8 mouse cellular contexts compared by ENCODE assay signal in the genomic region with DNA sequence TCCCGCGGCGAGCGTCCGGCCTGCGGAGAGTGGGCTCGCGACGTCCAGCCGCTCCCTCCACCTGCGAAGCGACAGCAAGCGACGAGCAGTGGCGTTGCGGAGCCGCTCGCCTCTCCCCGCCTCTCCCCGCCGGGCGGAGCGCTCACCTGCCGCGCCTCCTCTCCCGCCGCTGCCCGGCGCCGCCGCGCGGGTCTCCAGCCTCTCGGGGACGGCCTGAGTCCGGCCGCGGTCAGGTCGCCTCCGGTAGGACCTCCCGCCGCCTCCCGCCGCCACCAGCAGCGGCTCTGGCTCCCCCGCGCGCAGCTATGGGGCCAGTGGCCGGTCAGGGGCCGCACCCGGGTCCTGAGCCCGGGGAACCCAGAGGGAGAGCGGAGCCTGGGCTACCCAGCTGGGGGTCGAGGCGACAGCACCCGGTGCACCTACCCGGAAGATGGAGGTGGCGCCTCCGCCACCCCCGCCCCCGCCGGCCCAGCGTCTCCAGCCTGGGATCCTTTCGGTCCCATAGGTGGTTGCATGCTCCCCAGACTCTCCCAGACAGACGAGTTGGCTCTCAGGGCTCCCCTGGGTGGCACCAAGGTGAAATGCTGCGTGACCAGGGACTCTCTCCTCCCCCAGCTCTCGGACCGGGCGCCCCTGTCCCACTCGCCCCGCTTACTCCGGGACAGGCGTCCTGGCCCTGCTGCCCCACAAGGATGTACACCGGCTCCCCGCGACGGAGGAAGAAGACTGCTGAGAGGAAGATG. TPM values are rescaled to one million over a fixed set of nuclear protein-coding genes. Genes with fewer than 3 reads are reported as not detected.
DNase-seq lines count a peak whose midpoint lies in the region; ATAC-seq and TF ChIP-seq lines count a peak whose summit lies in the region.

No protein-coding gene starts in this region.

- peak; percentile 39 for ATAC-seq in embryonic facial prominence, embryonic 14.5 days (ENCODE audit: low read depth)
- peak; percentile 65 for ATAC-seq in hindbrain, embryonic 14.5 days (ENCODE audit: low FRiP score)
- peak; percentile 28 for ATAC-seq in liver, embryonic 15.5 days (ENCODE audit: insufficient read depth)
- ATAC-seq in neural tube, embryonic 13.5 days (ENCODE audit: low read depth): peak; percentile 49

- no peaks in the 10 kb centered on the region for H3K9me3 ChIP-seq in embryonic facial prominence, embryonic 14.5 days (ENCODE audit: control insufficient read depth, low read length)
- H3K9me3 ChIP-seq in hindbrain, embryonic 14.5 days (ENCODE audit: control insufficient read depth, low read length): no peaks in the 10 kb centered on the region
- H3K9me3 ChIP-seq in liver, embryonic 15.5 days (replicated peaks): no peaks in the 10 kb centered on the region
- H3K9me3 ChIP-seq in neural tube, embryonic 13.5 days: no peaks in the 10 kb centered on the region

- no peak for TF ChIP-seq CTCF in gastrocnemius, adult 2 months (IDR thresholded peaks at IDR 0.05)

- H3K9ac ChIP-seq in embryonic facial prominence, embryonic 14.5 days (ENCODE audit: low read depth, low read length): peak overlapping the region; percentile 61
- H3K9ac ChIP-seq in hindbrain, embryonic 14.5 days: peak overlapping the region; percentile 51
- H3K9ac ChIP-seq in liver, embryonic 15.5 days: no peak overlapping the region
- peak overlapping the region; percentile 76 for H3K9ac ChIP-seq in neural tube, embryonic 13.5 days

- 1% methylated on average over 16 of the region's 77 CpGs for WGBS in embryonic facial prominence, embryonic 14.5 days
- under 1% methylated on average over 65 of the region's 77 CpGs for whole genome bisulfite sequencing in hindbrain, embryonic 14.5 days
- 1% methylated on average over 69 of the region's 77 CpGs for WGBS in liver, embryonic 15.5 days (ENCODE audit: insufficient replicate concordance)
- under 1% methylated on average over 49 of the region's 77 CpGs for WGBS in neural tube, embryonic 13.5 days

- no peaks in the 10 kb centered on the region for H3K4me1 ChIP-seq in embryonic facial prominence, embryonic 14.5 days (ENCODE audit: control insufficient read depth, insufficient read depth, low read length)
- H3K4me1 ChIP-seq in hindbrain, embryonic 14.5 days (replicated peaks; ENCODE audit: control insufficient read depth, insufficient read depth, low read length): 0 out of 2 replicates have a peak, but pooled peaks cover 10% of the 10 kb centered on the region
- peaks cover 16% of the 10 kb centered on the region for H3K4me1 ChIP-seq in liver, embryonic 15.5 days (replicated peaks)
- peaks cover 15% of the 10 kb centered on the region for H3K4me1 ChIP-seq in neural tube, embryonic 13.5 days (replicated peaks)

- peak; percentile 39 for DNase-seq in gastrocnemius, adult 2 months
- no peak for DNase-seq in gastrocnemius, postnatal 10 days
- DNase-seq in adrenal gland, postnatal 14 days: peak; percentile 53
- no peak for DNase-seq in embryonic facial prominence, embryonic 14.5 days (ENCODE audit: low spot score)
- DNase-seq in hindbrain, embryonic 14.5 days (ENCODE audit: low spot score): no peak
- DNase-seq in left cerebral cortex, postnatal 4 days: no peak

- peak overlapping the region; percentile 83 for H3K4me3 ChIP-seq in gastrocnemius, adult 2 months
- H3K4me3 ChIP-seq in embryonic facial prominence, embryonic 14.5 days (ENCODE audit: low read depth, low read length): peak overlapping the region; percentile 60
- peak overlapping the region; percentile 58 for H3K4me3 ChIP-seq in hindbrain, embryonic 14.5 days (replicated peaks; ENCODE audit: low read length)
- peak overlapping the region; percentile 55 for H3K4me3 ChIP-seq in liver, embryonic 15.5 days (replicated peaks)
- H3K4me3 ChIP-seq in neural tube, embryonic 13.5 days: peak overlapping the region; percentile 62

- H3K36me3 ChIP-seq in embryonic facial prominence, embryonic 14.5 days (ENCODE audit: control insufficient read depth, insufficient read depth, low read length): no peaks in the 10 kb centered on the region
- no peaks in the 10 kb centered on the region for H3K36me3 ChIP-seq in hindbrain, embryonic 14.5 days (replicated peaks; ENCODE audit: control insufficient read depth, insufficient read depth)
- H3K36me3 ChIP-seq in liver, embryonic 15.5 days (replicated peaks): no peaks in the 10 kb centered on the region
- H3K36me3 ChIP-seq in neural tube, embryonic 13.5 days: peaks cover 1% of the 10 kb centered on the region; the same call in 1 of the 2 replicates

- H3K27me3 ChIP-seq in embryonic facial prominence, embryonic 14.5 days (replicated peaks; ENCODE audit: control insufficient read depth, insufficient read depth, low read length): peaks cover 68% of the 10 kb centered on the region
- peaks cover 61% of the 10 kb centered on the region for H3K27me3 ChIP-seq in hindbrain, embryonic 14.5 days (ENCODE audit: control insufficient read depth, insufficient read depth, low read length)
- peaks cover 96% of the 10 kb centered on the region for H3K27me3 ChIP-seq in liver, embryonic 15.5 days
- H3K27me3 ChIP-seq in neural tube, embryonic 13.5 days: peaks cover 63% of the 10 kb centered on the region

- peak overlapping the region; percentile 100 for H3K4me2 ChIP-seq in embryonic facial prominence, embryonic 14.5 days (ENCODE audit: low read depth, low read length)
- peak overlapping the region; percentile 97 for H3K4me2 ChIP-seq in hindbrain, embryonic 14.5 days (replicated peaks)
- H3K4me2 ChIP-seq in liver, embryonic 15.5 days: peak overlapping the region; percentile 73
- peak overlapping the region; percentile 99 for H3K4me2 ChIP-seq in neural tube, embryonic 13.5 days

- intact Hi-C loops in gastrocnemius, adult 2 months (cut with DNase I): no loop called here
- intact Hi-C loops in left cerebral cortex, postnatal 4 days (cut with DNase I): no loop called here

- H3K27ac ChIP-seq in gastrocnemius, adult 2 months: no peak overlapping the region
- H3K27ac ChIP-seq in embryonic facial prominence, embryonic 14.5 days (replicated peaks; ENCODE audit: low read depth, low read length): no peak overlapping the region
- H3K27ac ChIP-seq in hindbrain, embryonic 14.5 days: no peak overlapping the region
- no peak overlapping the region for H3K27ac ChIP-seq in liver, embryonic 15.5 days (replicated peaks)
- no peak overlapping the region for H3K27ac ChIP-seq in neural tube, embryonic 13.5 days (replicated peaks)

RNA-seq across cellular contexts. Expression of a gene that starts 2.0 kb away (rescaled TPM):
- total RNA-seq in gastrocnemius, adult 2 months (2021): not detected
- not detected for total RNA-seq in gastrocnemius, postnatal 10 days (2021)
- total RNA-seq in adrenal gland, postnatal 14 days (2021): 0.86 and 1.1 TPM in 2 replicates
- polyA plus RNA-seq in embryonic facial prominence, embryonic 14.5 days (2014; fragmentation: Nextera tagmentation; extraction: Ambion mirVana): 0.14 and 0.29 TPM in 2 replicates
- polyA plus RNA-seq in hindbrain, embryonic 14.5 days (2014; fragmentation: Nextera tagmentation; extraction: Ambion mirVana): 1.6 and 2.7 TPM in 2 replicates
- 0.07 and 0.13 TPM in 2 replicates for polyA plus RNA-seq in liver, embryonic 15.5 days (2015; fragmentation: Nextera tagmentation; extraction: Ambion mirVana)
- polyA plus RNA-seq in neural tube, embryonic 13.5 days (2015; fragmentation: Nextera tagmentation; extraction: Ambion mirVana): 0.43 and 0.50 TPM in 2 replicates
- total RNA-seq in left cerebral cortex, postnatal 4 days (2021): 1 to 10 TPM; 1.3 to 2.3 TPM

RNA-seq across cellular contexts. Expression of a gene that starts 16.1 kb away (rescaled TPM):
- not detected for total RNA-seq in gastrocnemius, adult 2 months (2021)
- under 1 TPM; 0.18 to 0.26 TPM for total RNA-seq in gastrocnemius, postnatal 10 days (2021)
- total RNA-seq in adrenal gland, postnatal 14 days (2021): 10.2 and 11.2 TPM in 2 replicates
- polyA plus RNA-seq in embryonic facial prominence, embryonic 14.5 days (2014; fragmentation: Nextera tagmentation; extraction: Ambion mirVana): 0.84 and 1.2 TPM in 2 replicates
- polyA plus RNA-seq in hindbrain, embryonic 14.5 days (2014; fragmentation: Nextera tagmentation; extraction: Ambion mirVana): 0.31 and 0.33 TPM in 2 replicates
- 2.7 and 4.2 TPM in 2 replicates for polyA plus RNA-seq in liver, embryonic 15.5 days (2015; fragmentation: Nextera tagmentation; extraction: Ambion mirVana)
- 0.28 TPM in 1 of 2 replicates, not detected in the other for polyA plus RNA-seq in neural tube, embryonic 13.5 days (2015; fragmentation: Nextera tagmentation; extraction: Ambion mirVana)
- total RNA-seq in left cerebral cortex, postnatal 4 days (2021): 10 to 100 TPM; 15.1 to 19.5 TPM

RNA-seq across cellular contexts. Expression of a gene that starts 29.1 kb away (rescaled TPM):
- total RNA-seq in gastrocnemius, adult 2 months (2021): 10 to 100 TPM; 14.4 to 16.7 TPM
- total RNA-seq in gastrocnemius, postnatal 10 days (2021): 10 to 100 TPM; 14.2 to 14.5 TPM
- total RNA-seq in adrenal gland, postnatal 14 days (2021): 14.8 and 18.9 TPM in 2 replicates
- 18.3 and 22.3 TPM in 2 replicates for polyA plus RNA-seq in embryonic facial prominence, embryonic 14.5 days (2014; fragmentation: Nextera tagmentation; extraction: Ambion mirVana)
- 15.8 and 18.1 TPM in 2 replicates for polyA plus RNA-seq in hindbrain, embryonic 14.5 days (2014; fragmentation: Nextera tagmentation; extraction: Ambion mirVana)
- 9.1 and 9.9 TPM in 2 replicates for polyA plus RNA-seq in liver, embryonic 15.5 days (2015; fragmentation: Nextera tagmentation; extraction: Ambion mirVana)
- polyA plus RNA-seq in neural tube, embryonic 13.5 days (2015; fragmentation: Nextera tagmentation; extraction: Ambion mirVana): 18.6 and 21.0 TPM in 2 replicates
- 10 to 100 TPM; 17.6 to 18.4 TPM for total RNA-seq in left cerebral cortex, postnatal 4 days (2021)

RNA-seq across cellular contexts. Expression of a gene that starts 39.3 kb away (rescaled TPM):
- under 1 TPM; 0.10 to 0.73 TPM for total RNA-seq in gastrocnemius, adult 2 months (2021)
- 1 to 10 TPM; 3.6 to 5.1 TPM for total RNA-seq in gastrocnemius, postnatal 10 days (2021)
- 6.0 and 7.7 TPM in 2 replicates for total RNA-seq in adrenal gland, postnatal 14 days (2021)
- polyA plus RNA-seq in embryonic facial prominence, embryonic 14.5 days (2014; fragmentation: Nextera tagmentation; extraction: Ambion mirVana): 20.2 and 23.6 TPM in 2 replicates
- 26.4 and 26.7 TPM in 2 replicates for polyA plus RNA-seq in hindbrain, embryonic 14.5 days (2014; fragmentation: Nextera tagmentation; extraction: Ambion mirVana)
- polyA plus RNA-seq in liver, embryonic 15.5 days (2015; fragmentation: Nextera tagmentation; extraction: Ambion mirVana): 1.1 TPM in 2 replicates
- polyA plus RNA-seq in neural tube, embryonic 13.5 days (2015; fragmentation: Nextera tagmentation; extraction: Ambion mirVana): 16.2 and 19.2 TPM in 2 replicates
- total RNA-seq in left cerebral cortex, postnatal 4 days (2021): 10 to 100 TPM; 40.9 to 50.9 TPM

Comparison
In these comparisons a context has a peak if more than half of its experiments do, and no peak if none do; other contexts are left out.
1. DNase-seq: peak in gastrocnemius, adult 2 months (single experiment) and adrenal gland, postnatal 14 days (single experiment); none in gastrocnemius, postnatal 10 days (single experiment), embryonic facial prominence, embryonic 14.5 days (single experiment), hindbrain, embryonic 14.5 days (single experiment) and left cerebral cortex, postnatal 4 days (single experiment).
2. Peak in every context shown above with its lines, with median percentiles within 50 percentile points of each other: H3K4me3 ChIP-seq, ATAC-seq and H3K4me2 ChIP-seq.